Mouse (Mus musculus) spleen, adult 2 months (tissue): ENCODE results near the gene Nlgn2.

Experiments used
- CTCF ChIP-seq: fragments of 200-500 bp; IDR thresholded peaks from 2 replicates; pipeline ENCODE4 v1.5.1; 2011; ENCODE audit warnings: mild to moderate bottlenecking, inconsistent platforms; ENCODE audit not compliant: insufficient read depth, insufficient read length, insufficient replicate concordance; ENCODE audit errors: extremely low read depth
- POLR2A ChIP-seq: fragments of 200-500 bp; IDR thresholded peaks from 2 replicates; pipeline ENCODE4 v1.6.1; 2011; ENCODE audit warnings: low read depth, low read length, inconsistent platforms

GRCm38 (mm10) chr11:69774961-69775360 lies 62.6 kb downstream of the Nlgn2 start:
- TF ChIP-seq POLR2A (no peak; the same call in 1 of the 2 replicates), CTCF (no peak)
